Mouse (Mus musculus) limb, embryonic 14.5 days (tissue): ENCODE results near the gene Zfp771. TPM values are rescaled to one million over a fixed set of nuclear protein-coding genes. Genes with fewer than 3 reads are reported as not detected.

Experiments used
- ATAC-seq: fragments of 200-750 bp; cut with Nextera tagmentation; 2 replicates; pipeline ENCODE4 v1.8.0; 2017; ENCODE audit warnings: low read depth, moderate number of reproducible peaks, moderate TSS enrichment; ENCODE audit not compliant: low FRiP score
- DNase-seq: peaks from one replicate; pipeline ENCODE4 v3.0.0-alpha.2; 2015; ENCODE audit warnings: low spot score
- H3K27ac ChIP-seq: fragments of 300-500 bp; sonication (generic); replicated peaks from 2 replicates; pipeline ENCODE4 v1.5.1; 2014; ENCODE audit warnings: low read depth, mild to moderate bottlenecking, low read length, moderate library complexity, mixed read lengths
- H3K27me3 ChIP-seq: fragments of 300-500 bp; sonication (generic); 2 replicates; pipeline ENCODE4 v1.6.1; 2014; ENCODE audit warnings: low read length, mixed read lengths; ENCODE audit not compliant: control insufficient read depth, insufficient read depth
- H3K36me3 ChIP-seq: fragments of 300-500 bp; sonication (generic); 2 replicates; pipeline ENCODE4 v1.6.1; 2014; ENCODE audit warnings: mild to moderate bottlenecking, low read length, moderate library complexity, mixed read lengths; ENCODE audit not compliant: control insufficient read depth, insufficient read depth
- H3K4me1 ChIP-seq: fragments of 300-500 bp; sonication (generic); 2 replicates; pipeline ENCODE4 v1.6.1; 2014; ENCODE audit warnings: antibody characterized with exemption, low read length, mixed read lengths; ENCODE audit not compliant: control insufficient read depth, insufficient read depth
- H3K4me2 ChIP-seq: fragments of 300-500 bp; sonication (generic); replicated peaks from 2 replicates; pipeline ENCODE4 v1.6.1; 2014; ENCODE audit warnings: low read depth, mild to moderate bottlenecking, low read length, moderate library complexity; ENCODE audit not compliant: severe bottlenecking
- H3K4me3 ChIP-seq: fragments of 300-500 bp; sonication (generic); replicated peaks from 2 replicates; pipeline ENCODE4 v1.5.1; 2014; ENCODE audit warnings: low read length
- H3K9ac ChIP-seq: fragments of 300-500 bp; sonication (generic); 2 replicates; pipeline ENCODE4 v1.6.1; 2014; ENCODE audit warnings: mild to moderate bottlenecking, low read depth, low read length, moderate library complexity; ENCODE audit not compliant: severe bottlenecking
- H3K9me3 ChIP-seq: fragments of 300-500 bp; sonication (generic); 2 replicates; pipeline ENCODE4 v1.6.1; 2016; ENCODE audit warnings: low read length; ENCODE audit not compliant: control insufficient read depth
- POLR2A ChIP-seq: fragments of 200-500 bp; IDR thresholded peaks from 2 replicates; pipeline ENCODE4 v1.8.0; 2012; ENCODE audit warnings: inconsistent platforms, mild to moderate bottlenecking, moderate library complexity, borderline replicate concordance; ENCODE audit not compliant: insufficient read depth, insufficient read length; ENCODE audit errors: extremely low read depth
- WGBS: fragments of 180-500 bp; shearing (Covaris S2); extraction: QIAGEN DNeasy Blood & Tissue Kit; methylation state at CpG from one replicate; pipeline ENCODE4 v1.1.7; 2014; 5-methylcytosine and 5-hydroxymethylcytosine counted together
- polyA plus RNA-seq, 2 experiments: library from polyadenylated mRNA; depleted of rRNA in 1 of 2; stranded (reverse) in 1 of 2; unstranded in 1 of 2; fragments of >200 nt; fragmentation: Nextera tagmentation in 1 of 2; extraction: Ambion mirVana in 1 of 2; gene quantifications; 2 replicates each; pipeline versions ENCODE4 v1.2.1 to v1.2.3; 2012 to 2014

Zfp771 gene
- polyA plus RNA-seq, 2 experiments, result 66.2 to 115 TPM

DNA sequence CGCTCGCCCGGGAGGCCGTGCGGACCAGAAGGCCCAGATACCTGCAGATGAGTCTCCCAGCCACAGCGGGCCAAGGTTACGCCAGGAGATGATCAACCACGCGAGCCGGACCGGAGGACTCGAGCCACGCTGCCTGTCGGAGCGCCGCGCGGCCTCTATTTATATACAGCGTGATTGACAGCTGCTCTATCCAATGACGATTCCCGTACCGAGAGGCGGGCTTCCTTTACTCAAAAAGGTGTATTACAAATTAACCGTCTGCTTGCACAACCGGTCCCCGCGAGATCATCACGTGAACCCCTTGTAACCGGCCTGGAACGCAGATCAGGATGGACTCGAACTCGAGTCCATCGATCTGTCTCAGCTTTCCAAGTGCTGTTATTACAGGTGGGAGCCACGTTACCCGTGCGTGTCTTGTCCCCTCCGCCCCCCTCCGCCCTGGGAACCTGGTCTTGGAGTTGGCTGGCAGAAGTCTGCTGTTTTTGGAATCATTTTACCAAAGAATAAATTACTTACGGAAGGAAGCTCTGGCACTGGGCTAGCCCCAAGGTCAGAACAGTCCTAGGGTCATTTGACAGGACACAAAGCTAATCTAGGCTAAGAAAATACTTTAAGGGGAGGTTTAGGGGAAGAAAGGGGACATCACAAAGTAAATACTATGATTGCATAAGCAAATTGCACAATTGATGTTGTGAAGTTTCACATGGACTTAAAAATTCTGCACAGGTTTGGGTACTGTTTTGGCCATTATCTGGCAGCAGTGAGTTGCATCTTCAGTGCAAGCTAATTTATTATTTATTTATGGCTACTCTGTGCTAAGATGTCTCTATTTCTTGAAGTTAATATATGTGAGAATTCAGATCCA, 30.1 kb downstream of the Zfp771 start, which contains the start of gene Sephs2:
Gene Sephs2 (minus strand): TSS at position 131 of the 865 bp plus-strand sequence.
- peak; percentile 96 for DNase-seq
- Histone ChIP-seq H3K4me2 (peak within 1 kb of the TSS; percentile 92), H3K9me3 (no peaks in the 10 kb centered on the region), H3K27ac (peak within 1 kb of the TSS; percentile 81), H3K36me3 (peaks cover 19% of the 10 kb centered on the region), H3K27me3 (no peaks in the 10 kb centered on the region), H3K9ac (peak within 1 kb of the TSS; percentile 93), H3K4me1 (0 out of 2 replicates have a peak, but pooled peaks cover 3% of the 10 kb centered on the region), H3K4me3 (peak within 1 kb of the TSS; percentile 86)
- TF ChIP-seq POLR2A, result peak; percentile 94; the same call in 1 of the 2 replicates
- 2% methylated on average over 39 of the region's 39 CpGs for WGBS
- ATAC-seq, result peak; percentile 96

DNA sequence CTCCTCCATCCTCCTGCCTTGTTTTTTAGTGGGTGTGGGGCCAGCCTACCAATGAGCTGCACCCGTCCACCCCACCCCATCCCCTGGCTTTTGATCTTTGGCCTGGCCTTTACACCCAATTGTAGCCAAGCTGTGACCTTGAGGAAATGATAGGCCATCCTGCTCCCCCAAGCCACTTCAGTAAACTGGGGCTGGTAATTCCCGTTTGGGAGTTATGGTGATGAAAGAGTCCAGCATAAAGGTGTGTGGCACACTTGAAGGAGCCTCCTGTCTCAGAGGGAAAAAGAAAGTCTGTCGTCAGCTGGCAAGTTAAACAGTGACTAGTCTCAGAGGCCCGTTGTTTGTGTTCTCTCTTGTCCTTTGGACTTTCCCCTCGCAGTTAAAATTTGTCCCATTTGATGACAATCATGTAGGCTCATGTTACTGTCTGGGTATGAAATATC, 32.5 kb downstream of the Zfp771 start:
- Histone ChIP-seq H3K27ac (no peak overlapping the region), H3K4me3 (no peak overlapping the region), H3K4me2 (no peak overlapping the region), H3K9me3 (no peaks in the 10 kb centered on the region), H3K27me3 (no peaks in the 10 kb centered on the region), H3K36me3 (peaks cover 8% of the 10 kb centered on the region), H3K4me1 (0 out of 2 replicates have a peak, but pooled peaks cover 3% of the 10 kb centered on the region), H3K9ac (no peak overlapping the region)
- no peak for DNase-seq
- 67% methylated on average over 5 of the region's 5 CpGs for WGBS
- TF ChIP-seq POLR2A, result no peak
- no peak for ATAC-seq

DNA sequence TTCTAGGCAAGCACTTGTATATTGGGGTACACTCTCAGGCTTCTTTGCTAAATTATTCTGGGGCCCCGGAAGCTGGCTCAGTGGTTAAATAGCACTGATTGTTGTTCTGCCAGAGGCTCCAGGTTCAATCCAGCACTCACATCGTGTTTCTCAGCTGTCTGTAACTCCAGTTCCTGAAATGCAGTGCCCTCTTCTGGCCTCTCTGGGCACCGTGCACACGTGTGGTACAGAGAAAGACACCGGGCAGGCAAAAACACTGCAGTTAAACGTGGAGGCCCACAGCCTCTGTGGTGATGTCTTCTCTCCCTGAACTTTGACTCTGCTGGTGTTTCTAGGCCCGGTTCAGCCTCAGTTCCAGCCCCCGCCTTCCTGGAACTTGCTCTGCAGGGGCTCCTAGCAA, 34.2 kb downstream of the Zfp771 start:
- H3K4me3 ChIP-seq, result no peak overlapping the region
- peak; percentile 14 for DNase-seq
- H3K9ac ChIP-seq, result no peak overlapping the region; the same call in 1 of the 2 replicates
- WGBS, result 21% methylated on average over 8 of the region's 8 CpGs
- no peak for ATAC-seq
- H3K36me3 ChIP-seq, result no peaks in the 10 kb centered on the region
- no peaks in the 10 kb centered on the region for H3K9me3 ChIP-seq
- no peaks in the 10 kb centered on the region for H3K4me1 ChIP-seq
- H3K27me3 ChIP-seq, result no peaks in the 10 kb centered on the region
- no peak for TF ChIP-seq POLR2A
- no peak overlapping the region for H3K4me2 ChIP-seq
- no peak overlapping the region for H3K27ac ChIP-seq

DNA sequence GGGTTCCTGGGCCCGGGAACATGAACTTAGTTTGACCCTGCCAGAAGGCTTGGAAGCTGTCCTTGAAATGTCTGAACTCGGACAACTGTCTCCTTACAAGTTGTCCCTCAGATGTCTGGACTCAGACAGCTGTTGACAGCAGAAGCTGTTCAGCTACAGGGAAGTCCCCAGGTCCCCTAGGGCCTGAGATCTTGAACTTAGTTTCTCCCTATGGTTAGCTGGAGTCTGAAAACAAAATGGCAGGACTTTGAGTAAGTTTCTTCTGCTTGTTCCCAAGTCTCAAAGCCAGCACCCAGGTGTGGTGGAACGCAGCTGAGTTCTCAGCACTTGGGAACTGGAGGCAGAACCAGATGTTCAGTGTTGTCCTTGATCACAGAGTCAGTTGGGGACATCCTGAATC, 36.0 kb downstream of the Zfp771 start:
- WGBS, result 61% methylated on average over 3 of the region's 3 CpGs
- H3K4me1 ChIP-seq, result no peaks in the 10 kb centered on the region
- TF ChIP-seq POLR2A, result no peak
- no peaks in the 10 kb centered on the region for H3K36me3 ChIP-seq
- no peak overlapping the region for H3K9ac ChIP-seq
- H3K27me3 ChIP-seq, result no peaks in the 10 kb centered on the region
- H3K4me2 ChIP-seq, result no peak overlapping the region
- no peak for ATAC-seq
- H3K4me3 ChIP-seq, result no peak overlapping the region
- H3K27ac ChIP-seq, result no peak overlapping the region
- H3K9me3 ChIP-seq, result no peaks in the 10 kb centered on the region
- DNase-seq, result no peak

DNA sequence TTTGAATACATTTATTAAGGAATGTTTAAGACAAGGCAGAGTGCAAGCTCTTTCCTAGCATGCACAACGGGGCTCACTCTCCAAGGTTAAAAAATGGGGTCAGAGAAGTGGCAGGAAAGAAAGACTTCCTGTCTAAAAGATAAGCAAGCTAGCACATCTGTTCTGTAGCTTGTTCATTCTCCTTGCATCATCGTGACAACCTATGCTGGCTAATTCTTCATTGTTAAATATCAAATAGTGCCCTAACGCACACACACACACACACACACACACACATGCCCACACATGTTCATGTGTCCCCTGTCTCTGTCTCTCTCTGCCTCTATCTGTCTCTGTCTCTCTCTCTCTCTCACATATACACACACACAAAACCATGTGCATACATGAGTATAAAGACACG, 37.0 kb downstream of the Zfp771 start:
- DNase-seq, result no peak
- no peak for TF ChIP-seq POLR2A
- Histone ChIP-seq H3K27me3 (no peaks in the 10 kb centered on the region), H3K27ac (no peak overlapping the region), H3K9ac (no peak overlapping the region), H3K9me3 (no peaks in the 10 kb centered on the region), H3K4me3 (no peak overlapping the region), H3K4me1 (no peaks in the 10 kb centered on the region), H3K4me2 (no peak overlapping the region), H3K36me3 (no peaks in the 10 kb centered on the region)
- WGBS, result 71% methylated on average over 4 of the region's 4 CpGs
- ATAC-seq, result no peak
